Mouse (Mus musculus): ENCODE measurements at regions not wholly inside any gene's neighbourhood (a gene's known extent, or its start where the extent isn't known, plus 50 kb on each side); places are given as distances from the start of the nearest gene placed in this dataset.

DNA sequence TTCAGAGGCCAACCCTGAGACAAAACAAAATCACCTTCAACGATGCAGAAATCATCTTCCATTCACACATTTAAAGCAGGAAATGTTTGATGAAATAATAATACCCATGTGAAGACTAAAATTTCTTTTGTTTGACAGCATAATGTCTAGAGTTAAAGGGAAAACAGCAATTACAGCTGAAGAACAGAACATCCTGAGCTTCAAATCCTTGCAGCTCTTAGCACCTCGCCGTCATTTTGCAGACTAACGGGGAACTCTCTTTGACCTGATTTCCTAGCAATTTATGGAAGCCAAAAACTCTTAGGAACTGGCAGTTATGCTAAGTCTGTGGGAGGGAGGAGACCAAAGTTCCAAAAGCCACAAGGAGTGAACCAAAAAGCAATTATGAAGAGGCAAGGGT lies 115.3 kb downstream of the Tmem215 start:
- in situ Hi-C loops (cut with MboI; ENCODE audit: low pct_unique_long_range_greater_than_20kb) = no loop called here

DNA sequence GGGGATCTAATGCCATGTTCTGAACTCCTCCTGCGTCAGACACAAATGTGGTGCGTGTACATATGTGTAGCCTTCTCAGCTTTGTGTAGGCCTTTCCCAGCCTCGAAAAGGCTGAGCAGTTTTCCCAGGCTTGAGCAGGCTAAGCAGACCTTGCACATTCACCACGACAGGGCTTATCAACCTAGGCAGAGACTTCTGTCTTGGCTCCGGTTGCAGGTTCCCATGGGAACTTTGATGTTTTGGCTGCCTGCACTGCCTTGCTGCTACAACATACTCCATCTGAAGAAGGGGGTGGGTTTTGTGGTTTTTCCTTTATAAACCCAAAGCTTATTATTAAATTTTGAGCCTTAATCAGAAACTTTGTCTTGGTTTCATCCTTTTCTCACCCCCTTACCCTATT lies 109.2 kb downstream of the Aptx start:
- in situ Hi-C loops (cut with MboI; ENCODE audit: low pct_unique_long_range_greater_than_20kb) = no loop called here
- ChIA-PET CTCF (no interaction called here), POLR2A (no interaction called here)
- TF ChIP-seq CTCF (IDR thresholded peaks at IDR 0.05) = no peak
- ATAC-seq = no peak
- no peaks in the 10 kb centered on the region for H3K27me3 ChIP-seq
- DNase-seq (ENCODE audit: low read depth, low spot score) = no peak

More for the DNA sequence above, 115.3 kb downstream of the Tmem215 start:
- DNase-seq (ENCODE audit: low read depth, low spot score) (no peak), ATAC-seq (no peak)
- CTCF ChIA-PET = no interaction called here
- POLR2A ChIA-PET = no interaction called here
- H3K27me3 ChIP-seq = peaks cover 11% of the 10 kb centered on the region
- TF ChIP-seq CTCF (IDR thresholded peaks at IDR 0.05) = no peak

DNA sequence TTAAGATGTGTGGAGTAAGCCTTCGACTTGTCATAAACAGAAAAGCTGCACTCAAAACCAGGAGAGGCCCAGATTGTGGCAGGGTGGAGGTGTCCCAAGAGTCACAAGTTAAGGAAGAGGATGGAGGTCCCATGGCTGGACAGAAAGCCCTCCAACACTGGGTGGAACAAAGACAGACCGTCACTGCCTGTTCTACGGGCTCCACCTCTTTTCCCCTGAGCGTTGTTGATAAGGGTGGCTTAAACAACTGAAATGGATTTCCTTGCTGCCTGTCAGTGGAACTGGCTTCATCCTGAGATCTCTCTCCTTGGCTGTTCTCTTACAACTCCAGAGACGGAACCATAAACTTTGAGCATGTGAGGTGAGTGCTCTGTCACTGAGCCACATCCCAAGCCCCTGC lies 78.0 kb downstream of the Aptx start:
- H3K27me3 ChIP-seq = peaks cover 3% of the 10 kb centered on the region
- ChIA-PET POLR2A (no interaction called here), CTCF (no interaction called here)
- in situ Hi-C loops (cut with MboI; ENCODE audit: low pct_unique_long_range_greater_than_20kb) = no loop called here
- no peak for TF ChIP-seq CTCF (IDR thresholded peaks at IDR 0.05)
- DNase-seq (ENCODE audit: low read depth, low spot score) (no peak), ATAC-seq (no peak)

DNA sequence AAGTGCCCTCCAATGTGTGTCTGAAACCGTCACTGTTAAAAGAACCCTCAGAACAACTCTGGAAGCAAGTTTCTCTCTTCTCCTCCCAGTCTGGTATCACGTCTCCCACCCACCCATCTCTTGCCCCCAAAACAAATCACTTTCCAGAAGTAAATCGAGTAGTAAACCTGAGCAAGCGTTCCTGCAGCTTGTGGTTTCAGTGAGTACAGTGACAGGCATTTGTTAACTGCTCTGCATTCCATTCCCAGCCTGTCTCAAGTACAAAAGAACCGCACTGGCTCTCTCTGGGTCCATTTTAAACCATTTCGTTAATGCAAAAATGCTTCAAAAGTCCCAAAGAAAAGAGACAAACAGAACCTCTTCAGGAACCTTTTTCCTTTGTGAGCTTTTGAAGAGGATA lies 77.1 kb downstream of the Aptx start:
- DNase-seq (ENCODE audit: low read depth, low spot score) (no peak), ATAC-seq (no peak)
- H3K27me3 ChIP-seq = peaks cover 3% of the 10 kb centered on the region
- ChIA-PET POLR2A (no interaction called here), CTCF (no interaction called here)
- TF ChIP-seq CTCF (IDR thresholded peaks at IDR 0.05) = no peak
- in situ Hi-C loops (cut with MboI; ENCODE audit: low pct_unique_long_range_greater_than_20kb) = no loop called here
